Mouse (Mus musculus) kidney, adult 2 months (tissue): ENCODE data around the gene Rassf3.
A peak's percentile ranks its signal among the peaks of the same experiment; 100 is the strongest.

Experiments
- CTCF ChIP-seq: fragments of 200-500 bp; conservative IDR thresholded peaks from 2 replicates; pipeline ENCODE4 v1.5.1; 2011; ENCODE audit warnings: low read depth, mild to moderate bottlenecking, control low read depth, low read length, moderate library complexity, mixed read lengths; ENCODE audit not compliant: insufficient read depth, insufficient read length
- POLR2A ChIP-seq: fragments of 200-500 bp; IDR thresholded peaks from one replicate; pipeline ENCODE4 v1.6.1; 2011; ENCODE audit warnings: low read depth, low read length, control low read depth

- no peak for TF ChIP-seq POLR2A
- TF ChIP-seq CTCF = peak; percentile 51
Measured at GRCm38 (mm10) chr10:121427136-121427535, 49.0 kb downstream of the Rassf3 start.
